Mouse (Mus musculus) brain, embryonic 14.5 days (tissue): ENCODE measurements around the gene Megf9.

ENCODE experiments used
- CTCF ChIP-seq: fragments of 200-500 bp; IDR thresholded peaks from 2 replicates; pipeline ENCODE4 v1.5.1; 2012; ENCODE audit warnings: inconsistent platforms, mild to moderate bottlenecking, moderate library complexity, borderline replicate concordance; ENCODE audit not compliant: insufficient read depth, insufficient read length; ENCODE audit errors: extremely low read depth
- POLR2A ChIP-seq: fragments of 200-500 bp; IDR thresholded peaks from 2 replicates; pipeline ENCODE4 v1.6.1; 2012; ENCODE audit warnings: mild to moderate bottlenecking, inconsistent platforms, borderline replicate concordance; ENCODE audit not compliant: poor library complexity, insufficient read depth, insufficient read length, severe bottlenecking; ENCODE audit errors: extremely low read depth

DNA sequence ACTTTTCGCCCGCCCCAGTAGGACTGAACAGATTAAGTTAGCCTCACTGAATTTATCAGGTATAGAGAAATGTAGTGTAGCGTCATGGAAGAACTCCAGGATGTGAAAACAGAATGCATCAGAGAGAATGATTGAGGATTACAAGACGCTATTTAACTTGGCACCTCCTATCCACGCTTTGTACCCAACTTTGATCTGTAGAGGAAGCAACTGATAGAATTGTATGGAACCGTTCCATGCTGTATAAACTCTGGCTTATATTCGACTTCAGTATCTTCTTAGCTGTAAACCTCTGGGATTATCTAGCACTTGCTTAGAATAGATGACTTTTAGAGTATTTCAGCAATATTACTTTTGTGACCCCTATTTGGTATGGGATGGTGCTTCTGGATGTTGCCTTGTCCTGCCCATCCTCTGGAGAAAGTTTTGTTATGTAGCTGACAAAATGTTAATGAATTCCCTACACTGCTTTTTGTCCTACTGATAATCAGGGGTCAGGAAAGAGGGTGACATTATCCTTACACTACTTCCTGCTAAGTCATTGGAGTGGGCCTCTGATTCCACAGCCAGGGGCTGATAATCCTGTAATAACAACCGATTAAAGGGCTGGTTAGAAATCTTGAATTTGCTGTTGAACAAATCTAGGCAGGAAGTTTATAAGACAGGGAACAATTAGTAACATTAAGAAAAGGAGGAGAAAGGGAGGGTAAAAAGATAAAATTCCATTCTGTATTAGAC lies 12.8 kb upstream of the Megf9 start:
- TF ChIP-seq POLR2A, result no peak
- no peak for TF ChIP-seq CTCF
